21 mouse cellular contexts compared by ENCODE assay signal in genomic region chr11:39298782-39299181, GRCm38 (mm10).
DNase-seq lines count a peak whose midpoint lies in the region; ATAC-seq and TF ChIP-seq lines count a peak whose summit lies in the region.
"Had no signal": no experiment of that assay in that cellular context is flagged by ENCODE, and none has a peak within 500 bp of the region (broad histone marks: within the 10 kb centered on the region; RNA-seq: fewer than 3 reads in every experiment).

No protein-coding gene starts in this region.

- peak; percentile 84 for ATAC-seq in hindbrain, postnatal 0 days
- ATAC-seq in midbrain, embryonic 16.5 days, result peak; percentile 60; the same call in 1 of the 2 replicates
- ATAC-seq in midbrain, embryonic 11.5 days (ENCODE audit: low FRiP score), result no peak
- ATAC-seq: CD4-positive, CD25-positive, alpha-beta regulatory T cell, adult 4 months; forebrain, embryonic 14.5 days; forebrain, postnatal 0 days had no signal

- no peaks in the 10 kb centered on the region for H3K36me3 ChIP-seq in hindbrain, postnatal 0 days (ENCODE audit: insufficient read depth, low read length)
- H3K36me3 ChIP-seq in hindbrain, embryonic 10.5 days, result no peaks in the 10 kb centered on the region
- H3K36me3 ChIP-seq in midbrain, embryonic 16.5 days (ENCODE audit: control insufficient read depth, insufficient read depth, low read length), result no peaks in the 10 kb centered on the region
- no peaks in the 10 kb centered on the region for H3K36me3 ChIP-seq in midbrain, embryonic 11.5 days (ENCODE audit: control insufficient read depth, insufficient read depth, low read length)
- H3K36me3 ChIP-seq: embryonic facial prominence, embryonic 12.5 days; embryonic facial prominence, embryonic 15.5 days; hindbrain, embryonic 13.5 days had no signal

- H3K4me2 ChIP-seq in hindbrain, postnatal 0 days (ENCODE audit: low read depth, low read length), result no peak overlapping the region
- H3K4me2 ChIP-seq in midbrain, embryonic 16.5 days (ENCODE audit: low read length), result no peak overlapping the region
- H3K4me2 ChIP-seq in midbrain, embryonic 11.5 days, result no peak overlapping the region
- H3K4me2 ChIP-seq: embryonic facial prominence, embryonic 12.5 days; embryonic facial prominence, embryonic 15.5 days; heart, embryonic 11.5 days; hindbrain, embryonic 13.5 days had no signal

- H3K27me3 ChIP-seq in hindbrain, postnatal 0 days (ENCODE audit: insufficient read depth, low read length), result no peaks in the 10 kb centered on the region
- H3K27me3 ChIP-seq in hindbrain, embryonic 10.5 days (ENCODE audit: insufficient read depth, poor library complexity, severe bottlenecking), result no peaks in the 10 kb centered on the region
- no peaks in the 10 kb centered on the region for H3K27me3 ChIP-seq in midbrain, embryonic 16.5 days (ENCODE audit: control insufficient read depth, insufficient read depth, low read depth, low read length)
- H3K27me3 ChIP-seq in midbrain, embryonic 11.5 days (ENCODE audit: control insufficient read depth, insufficient read depth, low read length), result no peaks in the 10 kb centered on the region
- H3K27me3 ChIP-seq: embryonic facial prominence, embryonic 12.5 days; embryonic facial prominence, embryonic 15.5 days; hindbrain, embryonic 13.5 days had no signal

- no peaks in the 10 kb centered on the region for H3K9me3 ChIP-seq in hindbrain, postnatal 0 days (ENCODE audit: low read length)
- no peaks in the 10 kb centered on the region for H3K9me3 ChIP-seq in hindbrain, embryonic 10.5 days
- H3K9me3 ChIP-seq in midbrain, embryonic 16.5 days (replicated peaks; ENCODE audit: control insufficient read depth, low read length, poor library complexity, severe bottlenecking), result no peaks in the 10 kb centered on the region
- no peaks in the 10 kb centered on the region for H3K9me3 ChIP-seq in midbrain, embryonic 11.5 days (ENCODE audit: control insufficient read depth, low read length)
- H3K9me3 ChIP-seq: embryonic facial prominence, embryonic 12.5 days; embryonic facial prominence, embryonic 15.5 days; hindbrain, embryonic 13.5 days had no signal

- no peak overlapping the region for H3K27ac ChIP-seq in hindbrain, postnatal 0 days
- H3K27ac ChIP-seq in hindbrain, embryonic 10.5 days, result no peak overlapping the region
- H3K27ac ChIP-seq in midbrain, embryonic 16.5 days (ENCODE audit: low read length), result no peak overlapping the region
- H3K27ac ChIP-seq in midbrain, embryonic 11.5 days (ENCODE audit: low read depth, low read length), result no peak overlapping the region
- H3K27ac ChIP-seq: embryonic facial prominence, embryonic 12.5 days; embryonic facial prominence, embryonic 15.5 days; gastrocnemius, adult 2 months; hindbrain, embryonic 13.5 days had no signal

- no peaks in the 10 kb centered on the region for H3K4me1 ChIP-seq in hindbrain, postnatal 0 days (ENCODE audit: insufficient read depth, low read length)
- H3K4me1 ChIP-seq in hindbrain, embryonic 10.5 days (replicated peaks), result no peaks in the 10 kb centered on the region
- H3K4me1 ChIP-seq in midbrain, embryonic 16.5 days (ENCODE audit: control insufficient read depth, insufficient read depth, low read length), result no peaks in the 10 kb centered on the region
- H3K4me1 ChIP-seq in midbrain, embryonic 11.5 days (ENCODE audit: control insufficient read depth, insufficient read depth, low read length), result no peaks in the 10 kb centered on the region
- H3K4me1 ChIP-seq: embryonic facial prominence, embryonic 12.5 days; embryonic facial prominence, embryonic 15.5 days; hindbrain, embryonic 13.5 days had no signal

- H3K4me3 ChIP-seq in hindbrain, postnatal 0 days (ENCODE audit: low read length), result no peak overlapping the region
- H3K4me3 ChIP-seq in hindbrain, embryonic 10.5 days, result no peak overlapping the region
- H3K4me3 ChIP-seq in midbrain, embryonic 16.5 days (ENCODE audit: low read depth, low read length), result no peak overlapping the region
- H3K4me3 ChIP-seq in midbrain, embryonic 11.5 days (ENCODE audit: low read depth, low read length), result no peak overlapping the region
- H3K4me3 ChIP-seq: embryonic facial prominence, embryonic 12.5 days; embryonic facial prominence, embryonic 15.5 days; gastrocnemius, adult 2 months; hindbrain, embryonic 13.5 days had no signal

- TF ChIP-seq CTCF in hindbrain, postnatal 0 days (IDR thresholded peaks at IDR 0.05; ENCODE audit: low read depth), result no peak
- no peak for TF ChIP-seq CTCF in brain, embryonic 14.5 days (IDR thresholded peaks at IDR 0.05; ENCODE audit: borderline replicate concordance, extremely low read depth, insufficient read depth, insufficient read length)

- no peak overlapping the region for H3K9ac ChIP-seq in hindbrain, postnatal 0 days (replicated peaks; ENCODE audit: low read length)
- no peak overlapping the region for H3K9ac ChIP-seq in midbrain, embryonic 16.5 days (ENCODE audit: low read depth, low read length)
- no peak overlapping the region for H3K9ac ChIP-seq in midbrain, embryonic 11.5 days (ENCODE audit: low read length)
- H3K9ac ChIP-seq: embryonic facial prominence, embryonic 12.5 days; embryonic facial prominence, embryonic 15.5 days; forebrain, postnatal 0 days; hindbrain, embryonic 13.5 days had no signal

- DNase-seq in hindbrain, postnatal 0 days (ENCODE audit: low spot score), result peak; percentile 41
- DNase-seq in hindbrain, embryonic 10.5 days (ENCODE audit: low spot score), result no peak
- no peak for DNase-seq in midbrain, embryonic 11.5 days (ENCODE audit: low spot score, missing footprints)
- DNase-seq in brain, embryonic 14.5 days (ENCODE audit: low read depth), result peak; percentile 30
- no peak for DNase-seq in neural tube, embryonic 10.5 days (ENCODE audit: extremely low spot score, low spot score)
- DNase-seq: adrenal gland, adult 2 months; adrenal gland, postnatal 14 days; cerebellum, adult 11-12 months; cerebellum, adult 8-10 months; cerebellum, postnatal 25 days; forebrain, postnatal 0 days; gastrocnemius, adult 2 months; gastrocnemius, postnatal 14 days; heart, adult 11 months had no signal

- no peak for TF ChIP-seq POLR2A in brain, embryonic 14.5 days (IDR thresholded peaks at IDR 0.05; ENCODE audit: borderline replicate concordance, extremely low read depth, insufficient read depth, insufficient read length, poor library complexity, severe bottlenecking)

Comparison
In these comparisons a context has a peak if more than half of its experiments do, and no peak if none do; other contexts are left out.
1. DNase-seq: peak in hindbrain, postnatal 0 days (single experiment) and brain, embryonic 14.5 days (single experiment); none in hindbrain, embryonic 10.5 days (single experiment), midbrain, embryonic 11.5 days (single experiment) and neural tube, embryonic 10.5 days (single experiment).